Mouse (Mus musculus) MEL (cell line): Measurements from ENCODE around the gene Adgrg1. TPM values are rescaled to one million over a fixed set of nuclear protein-coding genes. Genes with fewer than 3 reads are reported as not detected.
A peak's percentile ranks its signal among the peaks of the same experiment; 100 is the strongest.

Experiments
- DNase-seq: peaks from one replicate; pipeline ENCODE4 v3.0.0; 2011; ENCODE audit warnings: low read depth, low spot score
- H3K27ac ChIP-seq: 2 replicates; pipeline ENCODE4 v1.5.1; 2012; ENCODE audit warnings: low read depth, mild to moderate bottlenecking, control low read depth, low read length, moderate library complexity; ENCODE audit not compliant: control insufficient read depth
- H3K27me3 ChIP-seq, 2 experiments: fragments of 150-350 bp in 1 of 2; sonication (generic) in 1 of 2; 2 replicates each; pipeline ENCODE4 v1.6.1; 2012; ENCODE audit warnings: low read length in 2 of 2, mild to moderate bottlenecking in 2 of 2, improper control_type of control experiment in 1 of 2, moderate library complexity in 1 of 2; ENCODE audit not compliant: insufficient read depth in 2 of 2, control insufficient read depth in 1 of 2
- H3K36me3 ChIP-seq, 2 experiments: 2 replicates each; pipeline ENCODE4 v1.6.1; 2012 to 2014; ENCODE audit warnings: low read length in 2 of 2, improper control_type of control experiment in 1 of 2, inconsistent platforms in 1 of 2, mild to moderate bottlenecking in 1 of 2; ENCODE audit not compliant: insufficient read depth in 2 of 2, control insufficient read depth in 1 of 2
- H3K4me1 ChIP-seq, 2 experiments: fragments of 150-350 bp in 1 of 2; sonication (generic) in 1 of 2; 2 replicates each; pipeline ENCODE4 v1.6.1; 2012; ENCODE audit warnings: low read length in 2 of 2, improper control_type of control experiment in 1 of 2, mild to moderate bottlenecking in 1 of 2; ENCODE audit not compliant: insufficient read depth in 2 of 2, control insufficient read depth in 1 of 2
- H3K4me3 ChIP-seq, 2 experiments: fragments of 150-350 bp in 1 of 2; sonication (generic) in 1 of 2; 2 replicates each; pipeline ENCODE4 v1.5.1; 2012; ENCODE audit warnings: low read depth in 2 of 2, low read length in 2 of 2, mild to moderate bottlenecking in 2 of 2, moderate library complexity in 2 of 2, control low read depth in 1 of 2, improper control_type of control experiment in 1 of 2; ENCODE audit not compliant: control insufficient read depth in 1 of 2, insufficient read depth in 1 of 2
- H3K79me2 ChIP-seq: 2 replicates; pipeline ENCODE4 v1.6.1; 2012; ENCODE audit warnings: mild to moderate bottlenecking, low read length, moderate library complexity; ENCODE audit not compliant: control insufficient read depth, poor library complexity, insufficient read depth
- H3K9ac ChIP-seq: 2 replicates; pipeline ENCODE4 v1.6.1; 2012; ENCODE audit warnings: low read depth, mild to moderate bottlenecking, control low read depth, low read length, moderate library complexity; ENCODE audit not compliant: control insufficient read depth, poor library complexity, severe bottlenecking
- H3K9me3 ChIP-seq: fragments of 150-350 bp; sonication (generic); replicated peaks from 2 replicates; pipeline ENCODE4 v1.6.1; 2012; ENCODE audit warnings: mild to moderate bottlenecking, low read length, improper control_type of control experiment, moderate library complexity; ENCODE audit not compliant: insufficient read depth
- CHD1 ChIP-seq: IDR thresholded peaks from 2 replicates; pipeline ENCODE4 v1.6.1; 2012; ENCODE audit warnings: low read depth, mild to moderate bottlenecking, inconsistent platforms, low read length, improper control_type of control experiment
- E2F4 ChIP-seq: IDR thresholded peaks from 2 replicates; pipeline ENCODE4 v1.6.1; 2011; ENCODE audit warnings: low read depth, low read length, improper control_type of control experiment, borderline replicate concordance
- MAFK ChIP-seq: IDR thresholded peaks from 2 replicates; pipeline ENCODE4 v1.6.1; 2011; ENCODE audit warnings: low read depth, mild to moderate bottlenecking, low read length, improper control_type of control experiment, borderline replicate concordance
- MAX ChIP-seq: IDR thresholded peaks from 2 replicates; pipeline ENCODE4 v1.6.1; 2011; ENCODE audit warnings: low read length, improper control_type of control experiment
- MAZ ChIP-seq: IDR thresholded peaks from 2 replicates; pipeline ENCODE4 v1.6.1; 2012; ENCODE audit warnings: low read depth, mild to moderate bottlenecking, inconsistent platforms, low read length, improper control_type of control experiment
- MEF2A ChIP-seq: IDR thresholded peaks from 2 replicates; pipeline ENCODE4 v1.6.1; 2014; ENCODE audit warnings: low read depth, mild to moderate bottlenecking, inconsistent platforms, low read length, improper control_type of control experiment; ENCODE audit not compliant: poor library complexity, insufficient replicate concordance, severe bottlenecking; ENCODE audit errors: extremely low read depth
- NELFE ChIP-seq: IDR thresholded peaks from 2 replicates; pipeline ENCODE4 v1.6.1; 2011; ENCODE audit warnings: low read depth, low read length, improper control_type of control experiment
- NRF1 ChIP-seq: IDR thresholded peaks from 2 replicates; pipeline ENCODE4 v1.6.1; 2014; ENCODE audit warnings: low read depth, mild to moderate bottlenecking, inconsistent platforms, low read length, improper control_type of control experiment, moderate library complexity; ENCODE audit not compliant: poor library complexity, insufficient read depth, severe bottlenecking
- RCOR1 ChIP-seq: IDR thresholded peaks from 2 replicates; pipeline ENCODE4 v1.6.1; 2012; ENCODE audit warnings: low read depth, mild to moderate bottlenecking, inconsistent platforms, low read length, improper control_type of control experiment
- TBP ChIP-seq: IDR thresholded peaks from 2 replicates; pipeline ENCODE4 v1.8.0; 2011; ENCODE audit warnings: low read depth, low read length, improper control_type of control experiment
- ZC3H11A ChIP-seq: IDR thresholded peaks from 2 replicates; pipeline ENCODE4 v1.6.1; 2012; ENCODE audit warnings: low read depth, mild to moderate bottlenecking, inconsistent platforms, low read length, improper control_type of control experiment
- ZKSCAN1 ChIP-seq: IDR thresholded peaks from 2 replicates; pipeline ENCODE4 v1.6.1; 2012; ENCODE audit warnings: low read depth, mild to moderate bottlenecking, inconsistent platforms, low read length, improper control_type of control experiment, moderate library complexity
- ZMIZ1 ChIP-seq: IDR thresholded peaks from 2 replicates; pipeline ENCODE4 v1.6.1; 2012; ENCODE audit warnings: low read depth, mild to moderate bottlenecking, inconsistent platforms, low read length, improper control_type of control experiment, moderate library complexity
- polyA plus RNA-seq, 2 experiments: library from polyadenylated mRNA; stranded (reverse) in 1 of 2; unstranded in 1 of 2; fragments of >175 nt in 1 of 2; fragments of >200 nt in 1 of 2; gene quantifications; 2 replicates each; pipeline versions ENCODE4 v1.2.1 to v1.2.4; 2012; ENCODE audit warnings: low replicate concordance in 2 of 2, low read depth in 1 of 2; ENCODE audit not compliant: insufficient read length in 2 of 2, insufficient read depth in 1 of 2, missing spikeins in 1 of 2
- total RNA-seq: library from RNA; depleted of rRNA; stranded (reverse); fragments of 300-350 nt; gene quantifications from 2 replicates; pipeline ENCODE4 v1.2.3, GENCODE M21; 2012

Adgrg1 gene
- total and polyA plus RNA-seq, 3 experiments: 4.2 to 33.2 TPM; not detected in 1

GRCm38 (mm10) chr8:94995336-94995893 lies 20.9 kb downstream of the Adgrg1 start:
- Histone ChIP-seq H3K27me3 (no peaks in the 10 kb centered on the region), H3K4me1 (peaks cover 2 to 13% of the 10 kb centered on the region in 2 experiments; a peak in 1 of 4 replicates), H3K9me3 (no peaks in the 10 kb centered on the region), H3K4me3 (no peak overlapping the region), H3K27ac (no peak overlapping the region), H3K36me3 (peaks cover 0 to 2% of the 10 kb centered on the region in 2 experiments; a peak in 2 of 4 replicates), H3K79me2 (no peaks in the 10 kb centered on the region), H3K9ac (no peak overlapping the region)
- TF ChIP-seq TBP (0 out of 2 replicates have a peak, but pooled peaks have one; percentile 21), MEF2A (no peak)
- peak; percentile 55 for DNase-seq

DNA sequence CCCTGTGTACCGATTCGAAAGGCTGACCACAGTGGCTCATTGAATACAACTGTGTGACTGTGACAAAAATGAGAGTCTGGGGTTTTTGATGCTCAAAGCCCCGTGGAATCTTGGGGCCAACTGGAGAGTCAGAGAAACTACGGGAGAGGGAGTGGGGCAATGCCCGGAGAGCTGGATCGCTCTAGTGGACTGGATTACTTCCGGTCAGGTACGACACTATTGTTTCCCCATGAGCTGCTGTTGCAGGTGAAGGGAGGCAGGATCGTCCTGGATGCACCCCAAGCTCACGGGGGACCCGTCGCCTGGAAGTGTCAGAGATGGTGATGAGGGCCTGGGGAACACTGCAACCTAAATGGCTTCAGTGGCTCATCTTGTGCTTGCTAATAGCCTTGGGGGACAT lies 21.5 kb downstream of the Adgrg1 start:
- H3K9ac ChIP-seq: no peak overlapping the region
- no peak overlapping the region for H3K4me3 ChIP-seq
- no peaks in the 10 kb centered on the region for H3K27me3 ChIP-seq
- H3K36me3 ChIP-seq: peaks cover 0 to 2% of the 10 kb centered on the region in 2 experiments; a peak in 2 of 4 replicates
- H3K27ac ChIP-seq: no peak overlapping the region
- no peaks in the 10 kb centered on the region for H3K9me3 ChIP-seq
- DNase-seq: no peak
- no peak for TF ChIP-seq ZKSCAN1
- TF ChIP-seq MAZ: no peak
- TF ChIP-seq CHD1: no peak
- no peak for TF ChIP-seq NELFE
- H3K4me1 ChIP-seq: peaks cover 4 to 16% of the 10 kb centered on the region in 2 experiments; a peak in 3 of 4 replicates
- no peaks in the 10 kb centered on the region for H3K79me2 ChIP-seq

DNA sequence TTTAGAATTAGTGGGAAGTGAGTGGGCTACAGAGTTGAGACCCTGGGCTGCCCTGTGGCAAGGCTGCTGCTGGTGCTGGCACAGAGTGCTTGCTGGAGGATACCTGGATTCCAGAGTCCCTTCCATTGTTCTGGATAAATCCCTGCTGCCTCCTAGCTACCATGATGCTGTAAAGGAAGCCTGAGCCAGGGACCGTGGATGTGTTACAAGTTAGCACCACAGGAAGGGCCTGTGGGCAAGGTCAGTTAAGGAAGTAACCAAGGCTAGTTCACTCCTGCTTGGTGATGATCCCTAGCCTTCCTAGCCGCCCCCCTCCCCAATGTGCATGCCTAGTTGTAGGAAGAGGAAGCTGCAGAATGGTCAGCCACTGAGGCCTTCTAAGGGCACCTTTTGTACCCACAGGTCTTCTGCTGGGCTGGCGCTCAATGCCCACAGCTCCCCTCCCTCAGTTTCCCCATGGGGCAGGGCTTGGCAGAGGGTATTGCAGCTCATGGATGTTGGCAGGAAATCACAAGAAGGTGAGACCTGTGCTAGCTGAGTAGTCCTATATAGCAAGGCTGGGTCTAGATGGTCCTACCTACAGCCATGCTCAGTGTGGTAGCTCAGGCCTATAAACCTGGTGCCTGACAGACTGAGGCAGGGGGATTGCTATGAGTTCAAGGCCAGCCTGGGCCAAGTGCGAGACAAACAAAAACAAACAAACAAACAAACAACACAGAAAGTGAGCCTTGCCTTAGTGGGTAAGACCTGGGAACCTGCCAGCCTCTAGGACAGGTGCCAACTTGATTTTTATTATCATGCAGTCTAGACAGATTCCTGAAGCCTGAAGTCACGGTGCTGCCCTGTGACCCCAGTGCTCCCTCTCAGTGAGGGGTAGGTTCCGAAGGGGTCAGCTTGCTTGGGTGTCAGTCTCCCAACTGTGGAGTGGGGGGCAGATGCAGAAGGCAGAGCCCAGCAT lies 22.6 kb downstream of the Adgrg1 start:
- no peak overlapping the region for H3K27ac ChIP-seq
- H3K27me3 ChIP-seq: no peaks in the 10 kb centered on the region
- H3K4me1 ChIP-seq: peaks cover 4 to 21% of the 10 kb centered on the region in 2 experiments; a peak in 3 of 4 replicates
- H3K4me3 ChIP-seq: no peak overlapping the region
- no peak for DNase-seq
- TF ChIP-seq NRF1: no peak
- no peak for TF ChIP-seq MAX
- no peak for TF ChIP-seq ZC3H11A
- no peak for TF ChIP-seq MAZ
- no peak for TF ChIP-seq MAFK
- no peak for TF ChIP-seq ZMIZ1
- no peak for TF ChIP-seq RCOR1
- TF ChIP-seq E2F4: no peak
- no peak overlapping the region for H3K9ac ChIP-seq
- H3K36me3 ChIP-seq: peaks cover 0 to 2% of the 10 kb centered on the region in 2 experiments; a peak in 2 of 4 replicates
- H3K9me3 ChIP-seq: no peaks in the 10 kb centered on the region
- H3K79me2 ChIP-seq: no peaks in the 10 kb centered on the region
